Mouse (Mus musculus) kidney, postnatal 25 days (tissue): Measurements from ENCODE around the gene Meox2.
A peak's percentile ranks its signal among the peaks of the same experiment; 100 is the strongest.
"Not testable (repeated sequence)": the region's sequence is repeated elsewhere in the genome, so short reads cannot be mapped to it uniquely, and the experiment has no call there.

Experiments used
- DNase-seq, 2 experiments: peaks; one replicate each; pipeline ENCODE4 v3.0.0; 2021; ENCODE audit warnings: mixed read lengths in 2 of 2

Gene Meox2

GRCm38 (mm10) chr12:37108390-37108738 is at the start of gene Meox2:
Meox2 (plus strand) TSS chr12:37108540.
- peak in 1 of 2 experiments; percentile 4 for DNase-seq

GRCm38 (mm10) chr12:37072636-37073035 is 35.7 kb upstream of the Meox2 start:
- no peak for DNase-seq

DNA sequence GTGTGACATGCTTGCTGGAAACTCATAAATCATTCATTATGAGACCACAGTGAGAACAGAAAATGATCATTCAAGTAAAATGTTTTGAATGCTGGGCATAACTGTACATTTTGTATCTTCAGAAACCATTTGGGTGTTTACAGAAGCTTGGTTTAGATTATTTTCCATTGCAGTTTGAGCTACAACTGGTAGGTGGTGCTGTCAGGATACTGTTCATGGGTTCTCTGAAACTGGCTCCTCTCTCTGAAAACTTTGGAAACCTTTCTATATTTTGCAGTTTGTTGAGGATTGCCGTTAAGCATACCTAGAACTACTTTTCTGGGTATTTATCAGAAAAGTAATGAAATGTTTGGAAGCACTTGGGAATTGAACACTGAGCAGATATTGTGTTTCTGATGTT is 31.0 kb upstream of the Meox2 start:
- DNase-seq, result no peak

GRCm38 (mm10) chr12:37080005-37080404 is 28.3 kb upstream of the Meox2 start:
- DNase-seq, result not testable (repeated sequence)

DNA sequence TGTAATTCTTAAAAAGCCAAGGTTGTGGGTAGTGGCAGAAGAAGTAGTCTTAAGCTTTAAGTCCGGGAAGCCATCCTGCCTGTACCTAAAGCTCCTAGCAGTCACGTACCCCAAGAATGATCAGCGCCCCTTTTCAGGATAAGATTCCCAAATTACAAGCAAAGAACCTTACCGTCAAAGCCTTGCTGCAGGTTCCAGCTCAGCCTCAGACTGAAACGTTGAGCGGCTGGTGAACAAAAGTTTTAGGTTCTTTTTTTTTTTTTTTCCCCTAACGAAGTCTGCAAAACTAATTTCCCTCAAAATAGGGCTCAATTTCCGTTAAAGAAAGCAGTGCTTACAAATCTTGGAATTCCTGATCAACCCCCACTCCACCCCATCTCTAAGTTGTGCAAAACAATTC is 1.8 kb upstream of the Meox2 start:
- DNase-seq, result no peak

GRCm38 (mm10) chr12:37107150-37107549 is 1.2 kb upstream of the Meox2 start:
- no peak for DNase-seq

GRCm38 (mm10) chr12:37107713-37108389 is 489 bp upstream of the Meox2 start:
- peak in 1 of 2 experiments; percentile 30 for DNase-seq

DNA sequence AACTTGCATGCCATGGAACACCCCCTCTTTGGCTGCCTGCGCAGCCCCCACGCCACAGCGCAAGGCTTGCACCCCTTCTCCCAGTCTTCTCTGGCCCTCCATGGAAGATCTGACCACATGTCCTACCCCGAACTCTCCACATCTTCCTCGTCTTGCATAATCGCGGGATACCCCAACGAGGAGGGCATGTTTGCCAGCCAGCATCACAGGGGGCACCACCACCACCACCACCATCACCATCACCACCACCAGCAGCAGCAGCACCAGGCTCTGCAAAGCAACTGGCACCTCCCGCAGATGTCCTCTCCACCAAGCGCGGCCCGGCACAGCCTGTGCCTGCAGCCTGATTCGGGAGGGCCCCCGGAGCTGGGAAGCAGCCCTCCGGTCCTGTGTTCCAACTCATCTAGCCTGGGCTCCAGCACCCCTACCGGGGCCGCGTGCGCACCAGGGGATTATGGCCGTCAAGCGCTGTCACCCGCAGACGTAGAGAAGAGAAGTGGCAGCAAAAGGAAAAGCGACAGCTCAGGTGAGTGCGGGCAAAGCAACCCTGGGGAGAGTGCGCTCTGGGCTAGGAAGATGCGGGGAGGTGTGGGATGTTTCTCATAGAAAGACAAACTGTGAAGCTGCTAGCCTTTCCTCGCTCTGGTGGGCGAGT is 606 bp downstream of the Meox2 start:
- DNase-seq, result peak in 1 of 2 experiments; percentile 41

- no peak for DNase-seq
These were observed 1.2 kb downstream of the Meox2 start for GRCm38 (mm10) chr12:37109474-37110012.

GRCm38 (mm10) chr12:37110977-37111376 is 2.6 kb downstream of the Meox2 start:
- no peak for DNase-seq

GRCm38 (mm10) chr12:37119246-37119645 is 10.9 kb downstream of the Meox2 start:
- no peak for DNase-seq

DNA sequence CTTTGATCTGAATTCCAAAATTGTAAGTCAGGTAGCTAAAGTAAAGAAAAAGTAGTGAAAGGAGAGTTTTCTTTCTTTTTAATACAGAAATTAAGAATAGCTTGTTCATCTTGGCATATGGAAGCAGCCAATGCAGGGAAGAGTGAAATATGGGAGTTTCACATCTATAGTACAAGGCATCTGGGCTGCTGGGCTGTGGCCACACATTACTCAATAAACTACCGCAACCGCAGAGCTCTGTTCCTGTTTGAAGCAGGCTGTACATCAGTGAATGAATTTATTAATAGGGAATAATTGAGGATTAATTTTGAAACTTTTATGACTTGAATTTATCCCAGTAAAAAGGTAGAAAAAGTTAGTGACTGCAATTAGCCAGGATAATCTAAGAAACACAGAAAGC is 15.4 kb downstream of the Meox2 start:
- DNase-seq, result no peak

DNA sequence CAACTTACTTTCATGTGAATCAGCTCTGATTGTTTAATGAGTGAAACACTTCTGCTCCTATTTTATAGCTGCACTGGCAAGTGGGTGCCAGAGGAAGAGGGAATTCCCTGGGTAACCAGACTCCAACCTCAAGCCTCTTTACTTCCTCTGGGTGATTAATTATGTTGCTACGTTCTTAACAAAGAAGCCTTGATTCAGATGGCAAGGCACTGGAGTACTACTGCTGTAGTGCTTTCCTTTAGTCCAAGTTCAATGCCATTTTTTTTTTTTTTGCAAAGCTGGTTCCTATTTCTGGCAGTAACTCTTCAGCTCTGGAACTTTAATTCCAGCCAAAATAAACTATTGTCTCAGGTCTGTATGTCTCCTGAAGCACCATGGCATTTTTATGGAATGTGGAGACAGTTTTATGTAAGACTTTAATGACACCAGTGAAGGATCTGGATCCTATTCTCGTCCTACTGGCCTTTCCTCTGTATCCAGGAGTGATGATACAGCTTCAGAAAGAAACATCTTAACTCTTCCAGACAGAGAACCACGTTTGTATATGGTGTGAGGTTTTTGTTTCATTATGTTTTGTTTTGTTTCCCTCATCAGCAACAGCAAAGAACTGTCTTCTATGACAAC is 33.9 kb downstream of the Meox2 start:
- no peak for DNase-seq

GRCm38 (mm10) chr12:37143879-37144278 is 35.5 kb downstream of the Meox2 start:
- no peak for DNase-seq

DNA sequence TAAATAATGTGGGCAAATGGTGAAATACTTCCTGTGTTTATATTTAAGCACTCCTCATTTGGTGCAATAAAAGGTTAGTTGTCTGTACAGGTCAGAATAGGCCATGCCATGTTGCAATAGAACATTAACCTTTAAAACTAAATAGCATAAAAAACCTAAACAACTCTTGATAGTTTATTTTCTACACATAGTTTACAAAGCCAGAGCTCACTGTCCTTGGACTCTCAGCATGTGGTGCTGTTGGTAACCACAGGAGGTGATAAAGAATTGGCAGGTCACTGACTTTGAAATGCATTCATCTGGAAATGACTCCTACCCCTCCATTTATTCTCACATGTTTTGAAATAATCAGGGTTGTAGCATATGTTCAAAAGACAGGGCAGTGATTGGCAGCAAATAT is 59.4 kb downstream of the Meox2 start:
- no peak for DNase-seq

- DNase-seq, result no peak
These were observed 65.0 kb downstream of the Meox2 start for GRCm38 (mm10) chr12:37173324-37173723.

- DNase-seq, result peak; percentile 33 to 37
These were observed 75.3 kb downstream of the Meox2 start for GRCm38 (mm10) chr12:37183689-37184088.

GRCm38 (mm10) chr12:37188940-37189488 is 80.7 kb downstream of the Meox2 start:
- no peak for DNase-seq
